Mouse (Mus musculus) hematopoietic stem cell, adult 5-6 weeks (primary cell): ENCODE measurements around the gene Disp2. TPM values are rescaled to one million over a fixed set of nuclear protein-coding genes. Genes with fewer than 3 reads are reported as not detected.

Experiments used
- ATAC-seq, 2 experiments: fragments of 125-278 bp in 1 of 2; replicated peaks in 1 of 2; 2 replicates each; pipeline ENCODE4 v1.8.0; 2016 to 2017; ENCODE audit warnings: inconsistent platforms in 2 of 2, mild to moderate bottlenecking in 2 of 2, moderate number of reproducible peaks in 2 of 2, low read depth in 1 of 2, moderate TSS enrichment in 1 of 2; ENCODE audit not compliant: low FRiP score in 2 of 2, poor library complexity in 2 of 2, severe bottlenecking in 2 of 2, insufficient read depth in 1 of 2, low TSS enrichment in 1 of 2
- total RNA-seq: library from RNA; stranded (forward); fragments of 172-1452, 232-1000 nt; gene quantifications from 2 replicates; pipeline ENCODE4 v1.2.3, GENCODE M21; 2017

The Disp2 gene
- not detected in 2 replicates for total RNA-seq

GRCm38 (mm10) chr2:118779504-118780480 is at the start of gene Disp2:
Disp2 (plus strand) TSS chr2:118779719.
- peak; percentile 86 to 95 for ATAC-seq

DNA sequence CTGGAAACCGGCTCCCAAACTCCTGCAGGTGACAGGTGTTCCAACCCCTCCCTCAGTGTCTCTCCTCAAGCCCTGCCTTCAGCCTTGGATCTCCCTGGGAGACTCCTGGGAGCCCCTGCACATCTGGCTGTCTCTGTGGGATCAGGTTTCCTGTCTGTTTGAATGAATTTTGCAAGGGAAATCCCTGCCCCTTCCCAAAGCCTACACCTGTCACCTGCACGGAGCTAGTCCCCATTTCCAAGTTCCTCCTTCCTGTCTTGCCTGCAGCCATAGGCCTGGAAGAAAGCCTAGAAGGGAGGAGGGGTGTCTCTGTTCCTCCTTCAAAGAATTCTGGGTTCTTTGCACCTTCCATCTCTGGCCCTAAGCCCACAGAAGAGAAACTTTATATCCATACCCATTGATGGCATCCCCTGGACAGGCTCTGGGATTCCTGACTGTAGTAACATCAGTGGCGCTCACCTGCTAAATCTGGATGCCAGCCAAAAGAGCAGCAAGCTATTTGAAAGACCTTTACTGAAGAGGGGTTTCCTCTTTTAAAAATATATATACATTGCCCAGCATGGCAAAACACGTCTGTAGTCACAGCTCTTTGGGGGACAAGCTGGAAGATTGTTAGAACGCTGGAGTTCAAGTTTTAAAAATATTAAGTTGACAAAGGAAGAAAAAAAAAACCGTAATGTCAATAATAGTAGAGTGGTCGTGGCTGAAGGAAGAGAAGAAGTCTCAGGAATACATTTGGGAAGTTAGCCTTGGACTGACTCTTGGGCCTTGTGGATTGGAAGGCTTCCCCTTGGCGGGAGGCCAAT is 49.5 kb upstream of the Disp2 start:
- ATAC-seq: no peak

- ATAC-seq: peak; percentile 20 to 59; a peak in 3 of 4 replicates
Measured at GRCm38 (mm10) chr2:118730622-118730915, 49.0 kb upstream of the Disp2 start.

- ATAC-seq: no peak
Measured at GRCm38 (mm10) chr2:118731981-118732380, 47.5 kb upstream of the Disp2 start.

DNA sequence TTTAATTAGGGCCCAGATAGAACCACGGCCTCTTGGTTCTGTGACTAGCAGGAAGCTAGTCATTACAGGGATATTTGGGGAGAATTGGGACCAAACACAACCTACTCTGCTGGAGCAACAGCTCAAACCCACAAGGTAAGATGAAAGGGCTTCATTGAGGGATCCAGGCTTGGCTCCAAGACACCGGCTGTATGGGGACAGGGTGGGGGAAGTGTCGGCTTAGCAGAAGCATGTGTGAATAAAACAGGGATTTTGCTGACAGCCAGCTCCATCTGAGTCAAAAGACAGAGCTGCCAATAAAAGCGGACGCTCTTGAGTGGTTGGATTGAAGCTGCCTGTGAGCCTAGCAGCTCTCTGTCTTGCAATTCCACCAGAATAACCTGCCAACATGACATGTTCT is 46.2 kb upstream of the Disp2 start:
- no peak for ATAC-seq

- ATAC-seq: no peak
Measured at GRCm38 (mm10) chr2:118740341-118740740, 39.2 kb upstream of the Disp2 start.

- no peak for ATAC-seq
Measured at GRCm38 (mm10) chr2:118741183-118741582, 38.3 kb upstream of the Disp2 start.

DNA sequence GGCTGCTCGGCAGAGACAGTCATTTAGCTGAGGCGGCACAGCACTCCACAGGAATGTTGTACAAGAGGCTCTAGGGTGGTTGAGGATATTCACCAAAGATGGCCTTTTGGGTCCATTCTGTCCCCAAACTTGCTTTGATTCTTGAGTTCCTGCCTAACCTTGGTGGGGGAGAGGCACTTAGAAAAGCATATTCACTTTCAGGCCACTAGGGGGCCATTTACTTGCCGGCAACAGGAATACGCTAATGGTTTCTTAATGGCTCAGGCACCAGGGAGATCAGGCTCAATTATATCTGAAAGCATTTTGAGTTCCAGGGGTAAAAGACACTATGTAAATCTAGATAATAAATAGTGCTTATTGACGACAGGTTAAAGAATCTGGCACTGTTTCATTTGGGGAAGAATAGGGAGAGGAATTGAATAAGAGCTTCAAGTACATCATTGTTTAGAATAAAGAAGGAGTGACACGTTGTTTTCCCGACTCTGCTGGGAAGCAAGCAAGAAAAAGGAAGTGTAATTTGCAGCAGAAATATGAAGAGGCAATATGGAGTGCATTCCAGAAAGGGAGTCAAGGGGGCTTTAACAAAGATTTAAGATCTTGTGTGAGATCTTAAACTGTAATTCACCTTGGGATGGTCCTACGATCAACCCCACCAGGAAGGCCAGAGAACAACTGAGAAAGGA is 36.1 kb upstream of the Disp2 start:
- ATAC-seq: peak; percentile 62 to 63; a peak in 3 of 4 replicates

- no peak for ATAC-seq
Measured at GRCm38 (mm10) chr2:118744621-118745020, 34.9 kb upstream of the Disp2 start.

GRCm38 (mm10) chr2:118745232-118745884 is 34.2 kb upstream of the Disp2 start, which contains the start of gene Inafm2:
Inafm2 (plus strand) TSS chr2:118745758.
- peak; percentile 61 to 70 for ATAC-seq

- ATAC-seq: no peak; a peak in 1 of 4 replicates
Measured at GRCm38 (mm10) chr2:118745915-118746901, 33.3 kb upstream of the Disp2 start.

DNA sequence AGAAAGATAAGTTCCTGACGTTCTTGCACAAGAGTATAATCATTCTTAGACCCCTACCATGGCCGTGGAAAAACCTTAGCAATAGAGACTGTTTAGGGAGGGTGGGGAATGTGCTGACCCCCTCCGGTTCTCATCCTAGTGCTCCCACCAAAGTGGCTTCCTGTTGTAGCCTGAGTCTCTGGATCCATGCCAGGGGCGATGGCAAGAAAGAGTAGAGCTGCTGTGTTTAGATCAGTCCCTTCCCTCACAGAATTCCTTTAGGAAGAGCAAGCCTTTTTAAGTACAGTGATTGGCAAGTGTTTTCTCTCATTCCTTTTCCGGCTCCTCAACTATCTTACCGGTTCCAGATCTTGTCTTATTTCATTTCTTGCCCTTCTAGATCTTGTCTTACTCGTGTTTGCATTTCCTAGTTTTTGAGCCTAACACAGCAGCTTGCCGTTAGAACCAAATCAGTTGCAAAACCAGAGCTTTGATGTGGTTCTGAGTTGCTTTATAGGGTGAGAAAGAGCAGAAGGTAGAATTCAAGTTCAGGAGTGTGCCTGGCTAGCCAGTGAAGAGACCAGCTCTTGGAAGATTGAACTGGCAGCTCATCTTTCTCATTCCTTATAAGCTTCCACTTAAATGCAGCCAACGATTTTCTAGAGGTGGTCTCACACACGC is 32.1 kb upstream of the Disp2 start:
- no peak for ATAC-seq

GRCm38 (mm10) chr2:118749341-118749884 is 30.1 kb upstream of the Disp2 start:
- no peak for ATAC-seq

DNA sequence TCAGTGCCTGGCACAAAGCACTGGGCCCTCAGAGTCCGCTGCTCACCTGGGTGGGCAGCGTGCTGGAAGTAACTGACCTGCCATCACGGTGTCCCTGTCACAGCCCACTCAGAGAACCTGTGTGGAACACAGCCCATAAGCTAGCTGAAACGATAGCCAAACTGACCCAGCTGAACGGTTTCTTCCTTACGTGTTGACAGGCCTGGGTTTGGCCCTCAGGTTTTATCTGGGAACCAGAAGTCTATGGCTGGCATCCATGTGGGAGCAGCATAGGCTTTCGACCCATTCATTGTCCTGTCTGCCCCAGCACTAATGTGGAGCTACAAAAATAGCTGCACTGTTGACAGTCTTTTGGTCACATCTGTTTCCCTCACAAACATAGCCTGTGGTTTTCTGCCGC is 29.0 kb upstream of the Disp2 start:
- ATAC-seq: peak in 1 of 2 experiments; percentile 37; a peak in 1 of 4 replicates
